Comparison of ENCODE assay signal across 8 mouse cellular contexts in the genomic region with DNA sequence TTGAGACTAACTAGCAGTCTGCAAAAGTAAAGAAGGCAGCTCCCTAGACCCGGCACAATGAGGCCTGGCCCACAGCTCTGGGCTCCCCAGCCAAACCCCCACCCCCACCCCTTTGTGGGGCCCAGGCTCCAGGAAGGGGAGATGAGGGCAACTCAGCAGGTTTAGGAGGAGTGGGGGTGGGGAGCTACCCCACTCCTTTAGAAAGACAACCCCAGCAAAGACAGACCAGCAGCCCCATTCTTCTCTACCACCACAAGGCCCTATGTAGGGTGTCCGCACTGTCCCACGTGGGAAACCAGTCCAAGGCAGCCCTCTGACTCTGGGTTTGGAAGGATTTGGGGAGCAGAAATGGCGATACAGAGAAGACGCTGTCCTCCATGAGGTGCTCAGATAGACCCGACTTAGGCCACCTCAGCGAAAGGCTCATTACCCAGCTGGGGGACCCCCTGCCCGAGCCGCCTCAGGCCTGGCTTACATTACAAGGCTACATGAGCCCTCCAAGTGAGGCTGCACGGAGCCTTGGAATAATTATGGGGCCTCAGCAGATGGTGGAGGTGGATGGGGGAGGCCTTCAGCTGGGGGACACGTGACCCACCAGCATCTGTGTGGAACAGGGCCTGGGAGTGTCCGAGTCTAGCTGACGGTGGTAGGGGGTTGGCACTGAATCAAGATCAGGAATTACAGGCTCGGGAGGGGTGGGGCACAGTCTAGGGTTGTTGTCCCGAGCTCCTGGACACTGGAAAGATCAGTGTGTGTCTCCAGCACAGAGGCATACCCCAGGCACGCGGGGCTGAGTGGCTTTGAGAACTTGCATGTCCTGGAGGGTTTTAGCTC. TPM values are rescaled to one million over a fixed set of nuclear protein-coding genes. Genes with fewer than 3 reads are reported as not detected.
DNase-seq lines count a peak whose midpoint lies in the region; ATAC-seq and TF ChIP-seq lines count a peak whose summit lies in the region.

A gene (minus strand): TSS at position 51 of the 834 bp plus-strand sequence.

- peak; percentile 95 for ATAC-seq in limb, embryonic 14.5 days (ENCODE audit: low FRiP score, low read depth)
- ATAC-seq in stomach, postnatal 0 days (ENCODE audit: low FRiP score, low TSS enrichment), result peak; percentile 37; the same call in 1 of the 2 replicates
- no peak for ATAC-seq in cerebellum, adult (ENCODE audit: insufficient number of reproducible peaks, low FRiP score, low TSS enrichment)
- no peak for ATAC-seq in megakaryocyte progenitor cell, adult 5-6 weeks (replicated peaks; ENCODE audit: poor library complexity)

- WGBS in limb, embryonic 14.5 days, result 11% methylated on average over 16 of the region's 17 CpGs
- 48% methylated on average over 17 of the region's 17 CpGs for WGBS in stomach, postnatal 0 days

- H3K27ac ChIP-seq in gastrocnemius, adult 2 months, result no peak within 1 kb of the TSS
- H3K27ac ChIP-seq in limb, embryonic 14.5 days (replicated peaks; ENCODE audit: low read depth, low read length), result peak within 1 kb of the TSS; percentile 90
- no peak within 1 kb of the TSS; the same call in 1 of the 2 replicates for H3K27ac ChIP-seq in stomach, postnatal 0 days (replicated peaks)

- no peaks in the 10 kb centered on the region for H3K36me3 ChIP-seq in limb, embryonic 14.5 days (ENCODE audit: control insufficient read depth, insufficient read depth, low read length)
- H3K36me3 ChIP-seq in stomach, postnatal 0 days (ENCODE audit: control insufficient read depth, insufficient read depth, low read length), result no peaks in the 10 kb centered on the region

- H3K27me3 ChIP-seq in limb, embryonic 14.5 days (ENCODE audit: control insufficient read depth, insufficient read depth, low read length), result no peaks in the 10 kb centered on the region
- no peaks in the 10 kb centered on the region for H3K27me3 ChIP-seq in stomach, postnatal 0 days (ENCODE audit: control insufficient read depth, insufficient read depth, low read length)

- TF ChIP-seq EP300 in stomach, postnatal 0 days (optimal IDR thresholded peaks at IDR 0.05), result no peak

- no peaks in the 10 kb centered on the region for H3K9me3 ChIP-seq in limb, embryonic 14.5 days (ENCODE audit: control insufficient read depth, low read length)
- no peaks in the 10 kb centered on the region for H3K9me3 ChIP-seq in stomach, postnatal 0 days (ENCODE audit: control insufficient read depth, low read length)

- H3K4me2 ChIP-seq in limb, embryonic 14.5 days (replicated peaks; ENCODE audit: low read depth, low read length, severe bottlenecking), result peak within 1 kb of the TSS; percentile 33
- H3K4me2 ChIP-seq in stomach, postnatal 0 days (replicated peaks; ENCODE audit: low read depth), result no peak within 1 kb of the TSS

- intact Hi-C loops in gastrocnemius, adult 2 months (cut with DNase I), result no loop called here

- TF ChIP-seq CTCF in gastrocnemius, adult 2 months (IDR thresholded peaks at IDR 0.05), result no peak
- no peak for TF ChIP-seq CTCF in stomach, postnatal 0 days (IDR thresholded peaks at IDR 0.05; ENCODE audit: low read depth)

- no peak for TF ChIP-seq POLR2A in limb, embryonic 14.5 days (IDR thresholded peaks at IDR 0.05; ENCODE audit: borderline replicate concordance, extremely low read depth, insufficient read depth, insufficient read length)

- peaks cover 58% of the 10 kb centered on the region for H3K4me1 ChIP-seq in limb, embryonic 14.5 days (ENCODE audit: control insufficient read depth, insufficient read depth, low read length)
- peaks cover 8% of the 10 kb centered on the region for H3K4me1 ChIP-seq in stomach, postnatal 0 days (replicated peaks; ENCODE audit: control insufficient read depth, insufficient read depth)

- H3K4me3 ChIP-seq in gastrocnemius, adult 2 months, result no peak within 1 kb of the TSS
- H3K4me3 ChIP-seq in limb, embryonic 14.5 days (replicated peaks; ENCODE audit: low read length), result peak within 1 kb of the TSS; percentile 14
- H3K4me3 ChIP-seq in stomach, postnatal 0 days (ENCODE audit: low read depth, low read length), result no peak within 1 kb of the TSS

- H3K9ac ChIP-seq in limb, embryonic 14.5 days (ENCODE audit: low read depth, low read length, severe bottlenecking), result peak within 1 kb of the TSS; percentile 17; the same call in 1 of the 2 replicates
- peak within 1 kb of the TSS; percentile 41; the same call in 1 of the 2 replicates for H3K9ac ChIP-seq in stomach, postnatal 0 days (ENCODE audit: low read length)

- no peak for DNase-seq in gastrocnemius, adult 18-20 months (ENCODE audit: low spot score)
- no peak for DNase-seq in gastrocnemius, adult 2 months
- DNase-seq in thymus, postnatal 0 days (ENCODE audit: low spot score), result no peak
- DNase-seq in thymus, postnatal 36 days, result no peak
- peak; percentile 91 for DNase-seq in limb, embryonic 14.5 days (ENCODE audit: low spot score)
- DNase-seq in stomach, postnatal 0 days (ENCODE audit: low spot score), result no peak

RNA-seq across cellular contexts. Expression of the gene that starts here (rescaled TPM):
- total RNA-seq in gastrocnemius, adult 18-20 months (2021), result 10 to 100 TPM; 11.1 to 12.6 TPM
- 1 to 10 TPM; 6.9 to 8.3 TPM for total RNA-seq in gastrocnemius, adult 2 months (2021)
- polyA plus RNA-seq in thymus, postnatal 0 days (2015; fragmentation: Nextera tagmentation; extraction: Ambion mirVana), result 17.5 and 19.5 TPM in 2 replicates
- 19.9 and 25.1 TPM in 2 replicates for polyA plus RNA-seq in limb, embryonic 14.5 days (2012; rRNA removed)
- polyA plus RNA-seq in limb, embryonic 14.5 days (2014; fragmentation: Nextera tagmentation; extraction: Ambion mirVana), result 9.2 and 9.7 TPM in 2 replicates
- polyA plus RNA-seq in stomach, postnatal 0 days (2015; fragmentation: Nextera tagmentation; extraction: Ambion mirVana), result 1.4 and 1.9 TPM in 2 replicates
- 0.52 TPM in 1 of 2 replicates, not detected in the other for total RNA-seq in megakaryocyte progenitor cell, adult 5-6 weeks (2015)
- 0.21 and 0.27 TPM in 2 replicates for total RNA-seq in megakaryocyte progenitor cell, adult 5-6 weeks (2017)

Comparison
In these comparisons a context has a peak if more than half of its experiments do, and no peak if none do; other contexts are left out.
1. RNA of the gene that starts here (total RNA-seq): 11.1 to 12.6 TPM in gastrocnemius, adult 18-20 months and 6.9 to 8.3 TPM in gastrocnemius, adult 2 months; 0.21 to 0.52 TPM in megakaryocyte progenitor cell, adult 5-6 weeks; every median in the first group is over 4 times any median in the second.
2. ATAC-seq: peak in limb, embryonic 14.5 days (single experiment) and stomach, postnatal 0 days (single experiment); none in cerebellum, adult (single experiment) and megakaryocyte progenitor cell, adult 5-6 weeks (single experiment).